Mouse (Mus musculus): ENCODE measurements around the gene Bphl. TPM values are rescaled to one million over a fixed set of nuclear protein-coding genes. Genes with fewer than 3 reads are reported as not detected.

Gene Bphl
- polyA plus RNA-seq, 1 experiment from 2014 or later: 35.0 TPM

GRCm38 (mm10) chr13:34100733-34101132, 63.3 kb downstream of the Bphl start:
- H3K36me3 ChIP-seq (replicated peaks): no peaks in the 10 kb centered on the region
- H3K27me3 ChIP-seq: no peaks in the 10 kb centered on the region
- ATAC-seq (ENCODE audit: low FRiP score): no peak
- H3K4me1 ChIP-seq: peaks cover 15% of the 10 kb centered on the region
- no peaks in the 10 kb centered on the region for H3K9me3 ChIP-seq
- H3K4me2 ChIP-seq: no peak overlapping the region
- no peak overlapping the region for H3K27ac ChIP-seq
- no peak overlapping the region for H3K4me3 ChIP-seq (replicated peaks)
- H3K9ac ChIP-seq: no peak overlapping the region
- WGBS: 90% methylated on average over 3 of the region's 3 CpGs

DNA sequence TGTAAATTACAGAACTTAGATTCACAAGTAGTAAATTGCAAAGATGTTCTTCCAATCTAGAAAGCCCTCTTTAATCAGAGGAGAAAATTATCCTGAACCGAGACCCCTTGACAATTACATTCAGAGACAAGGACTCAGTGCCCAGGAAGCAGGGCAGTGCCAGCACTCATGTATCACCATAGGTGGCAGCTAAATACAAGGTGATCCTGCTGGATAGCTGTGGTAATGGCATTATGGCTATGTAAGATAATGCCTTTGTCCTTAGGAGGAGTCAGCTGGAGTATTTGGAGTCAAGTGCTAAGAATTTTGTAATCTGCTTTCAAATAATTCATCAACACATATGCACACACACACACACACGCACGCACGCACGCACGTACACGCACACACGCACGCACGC, 63.9 kb downstream of the Bphl start:
- H3K36me3 ChIP-seq (replicated peaks): no peaks in the 10 kb centered on the region
- ATAC-seq (ENCODE audit: low FRiP score): no peak
- 92% methylated on average over 10 of the region's 10 CpGs for WGBS
- no peak overlapping the region for H3K4me3 ChIP-seq (replicated peaks)
- H3K4me1 ChIP-seq: peaks cover 10% of the 10 kb centered on the region
- H3K4me2 ChIP-seq: no peak overlapping the region
- no peaks in the 10 kb centered on the region for H3K9me3 ChIP-seq
- no peaks in the 10 kb centered on the region for H3K27me3 ChIP-seq
- H3K9ac ChIP-seq: no peak overlapping the region
- no peak overlapping the region for H3K27ac ChIP-seq

DNA sequence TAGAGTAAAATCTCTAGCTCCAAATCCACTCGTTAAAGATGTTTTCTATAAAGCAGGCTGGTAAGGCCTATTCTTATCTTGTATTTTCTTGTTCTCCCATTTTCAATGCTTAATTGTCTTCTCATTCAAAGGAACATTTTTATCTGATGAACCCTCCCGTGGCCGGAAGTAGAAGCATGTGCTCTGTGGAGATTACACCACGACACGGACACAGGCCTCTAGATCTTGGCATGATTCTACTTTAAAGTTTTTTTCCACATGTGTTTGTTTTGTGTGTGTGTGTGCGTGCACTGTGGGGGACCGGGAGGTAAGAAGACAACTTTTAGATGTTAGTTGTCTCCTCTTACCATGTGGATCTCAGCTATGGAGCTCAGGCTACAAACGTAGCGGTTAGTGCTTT, 64.5 kb downstream of the Bphl start:
- WGBS: 70% methylated on average over 9 of the region's 9 CpGs
- Histone ChIP-seq H3K27me3 (no peaks in the 10 kb centered on the region), H3K9me3 (no peaks in the 10 kb centered on the region), H3K27ac (no peak overlapping the region), H3K4me1 (peaks cover 3% of the 10 kb centered on the region), H3K4me2 (no peak overlapping the region), H3K4me3 (replicated peaks) (no peak overlapping the region), H3K36me3 (replicated peaks) (no peaks in the 10 kb centered on the region), H3K9ac (no peak overlapping the region)
- ATAC-seq (ENCODE audit: low FRiP score): no peak

GRCm38 (mm10) chr13:34105364-34105763, 68.0 kb downstream of the Bphl start:
- no peak overlapping the region for H3K4me2 ChIP-seq
- H3K9ac ChIP-seq: no peak overlapping the region
- H3K36me3 ChIP-seq (replicated peaks): no peaks in the 10 kb centered on the region
- no peaks in the 10 kb centered on the region for H3K27me3 ChIP-seq
- 0 out of 2 replicates have a peak, but pooled peaks cover 7% of the 10 kb centered on the region for H3K4me1 ChIP-seq
- 79% methylated on average over 1 of the region's 1 CpGs for WGBS
- no peak for ATAC-seq (ENCODE audit: low FRiP score)
- no peak overlapping the region for H3K27ac ChIP-seq
- H3K9me3 ChIP-seq: no peaks in the 10 kb centered on the region
- no peak overlapping the region for H3K4me3 ChIP-seq (replicated peaks)

- H3K27ac ChIP-seq: no peak overlapping the region
- no peaks in the 10 kb centered on the region for H3K9me3 ChIP-seq
- no peaks in the 10 kb centered on the region for H3K27me3 ChIP-seq
- H3K9ac ChIP-seq: no peak overlapping the region
- no peaks in the 10 kb centered on the region for H3K36me3 ChIP-seq (replicated peaks)
- WGBS: 93% methylated on average over 2 of the region's 2 CpGs
- no peak for ATAC-seq (ENCODE audit: low FRiP score)
- no peak overlapping the region for H3K4me2 ChIP-seq
- H3K4me3 ChIP-seq (replicated peaks): no peak overlapping the region
- 0 out of 2 replicates have a peak, but pooled peaks cover 7% of the 10 kb centered on the region for H3K4me1 ChIP-seq
These were observed 68.9 kb downstream of the Bphl start for GRCm38 (mm10) chr13:34106256-34106655.

GRCm38 (mm10) chr13:34106999-34107398, 69.6 kb downstream of the Bphl start:
- 0 out of 2 replicates have a peak, but pooled peaks cover 7% of the 10 kb centered on the region for H3K4me1 ChIP-seq
- H3K36me3 ChIP-seq (replicated peaks): no peaks in the 10 kb centered on the region
- H3K27me3 ChIP-seq: no peaks in the 10 kb centered on the region
- ATAC-seq (ENCODE audit: low FRiP score): no peak
- no peak overlapping the region for H3K4me2 ChIP-seq
- no peak overlapping the region for H3K9ac ChIP-seq
- WGBS: 98% methylated on average over 1 of the region's 1 CpGs
- H3K27ac ChIP-seq: no peak overlapping the region
- no peaks in the 10 kb centered on the region for H3K9me3 ChIP-seq
- H3K4me3 ChIP-seq (replicated peaks): no peak overlapping the region

DNA sequence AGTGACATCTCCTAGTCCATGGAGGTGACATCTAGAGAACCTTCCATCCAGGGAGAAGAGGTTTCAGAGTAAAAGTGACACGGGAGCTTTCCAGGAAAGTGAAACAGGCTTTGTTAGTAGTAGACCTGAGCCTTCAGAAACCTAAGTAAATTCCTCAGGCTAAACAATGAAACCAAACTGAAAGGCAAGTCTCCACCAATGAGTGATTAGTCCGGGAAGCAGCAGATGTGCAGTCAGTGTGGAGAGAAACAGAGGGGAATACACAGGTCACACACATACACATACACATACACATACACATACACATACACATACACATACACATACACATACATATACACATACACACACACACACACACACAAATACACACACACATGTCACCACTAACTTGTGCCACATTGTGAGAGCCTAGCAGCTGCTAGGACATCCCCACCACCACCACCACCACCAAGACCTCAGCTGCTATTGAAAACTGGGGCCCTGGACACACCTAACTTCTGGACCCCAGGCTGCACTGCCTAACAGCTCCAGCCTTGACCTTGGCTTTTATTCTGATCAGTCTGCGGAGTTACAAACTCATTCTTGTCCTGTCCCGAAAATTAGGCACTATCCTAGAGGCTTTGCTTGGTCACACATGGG, 71.8 kb downstream of the Bphl start:
- 65% methylated on average over 4 of the region's 4 CpGs for WGBS

GRCm38 (mm10) chr13:34109677-34110058, 72.3 kb downstream of the Bphl start:
- Histone ChIP-seq H3K27ac (no peak overlapping the region), H3K27me3 (no peaks in the 10 kb centered on the region), H3K9ac (no peak overlapping the region), H3K4me2 (no peak overlapping the region), H3K4me1 (0 out of 2 replicates have a peak, but pooled peaks cover 7% of the 10 kb centered on the region), H3K36me3 (replicated peaks) (no peaks in the 10 kb centered on the region), H3K9me3 (no peaks in the 10 kb centered on the region), H3K4me3 (replicated peaks) (no peak overlapping the region)
- no peak for ATAC-seq (ENCODE audit: low FRiP score)
- WGBS: 16% methylated on average over 4 of the region's 4 CpGs

More for the DNA sequence above, 71.8 kb downstream of the Bphl start:
- Histone ChIP-seq H3K9ac (no peak overlapping the region), H3K27ac (no peak overlapping the region), H3K36me3 (replicated peaks) (no peaks in the 10 kb centered on the region), H3K4me3 (replicated peaks) (no peak overlapping the region), H3K4me2 (no peak overlapping the region), H3K4me1 (0 out of 2 replicates have a peak, but pooled peaks cover 7% of the 10 kb centered on the region), H3K27me3 (no peaks in the 10 kb centered on the region), H3K9me3 (no peaks in the 10 kb centered on the region)
- ATAC-seq (ENCODE audit: low FRiP score): no peak

GRCm38 (mm10) chr13:34111019-34111418, 73.6 kb downstream of the Bphl start:
- H3K9ac ChIP-seq: no peak overlapping the region
- WGBS: 77% methylated on average over 5 of the region's 5 CpGs
- no peak overlapping the region for H3K4me3 ChIP-seq (replicated peaks)
- H3K4me2 ChIP-seq: no peak overlapping the region
- H3K4me1 ChIP-seq: 0 out of 2 replicates have a peak, but pooled peaks cover 7% of the 10 kb centered on the region
- no peaks in the 10 kb centered on the region for H3K27me3 ChIP-seq
- no peaks in the 10 kb centered on the region for H3K36me3 ChIP-seq (replicated peaks)
- no peak for ATAC-seq (ENCODE audit: low FRiP score)
- no peaks in the 10 kb centered on the region for H3K9me3 ChIP-seq
- H3K27ac ChIP-seq: no peak overlapping the region

DNA sequence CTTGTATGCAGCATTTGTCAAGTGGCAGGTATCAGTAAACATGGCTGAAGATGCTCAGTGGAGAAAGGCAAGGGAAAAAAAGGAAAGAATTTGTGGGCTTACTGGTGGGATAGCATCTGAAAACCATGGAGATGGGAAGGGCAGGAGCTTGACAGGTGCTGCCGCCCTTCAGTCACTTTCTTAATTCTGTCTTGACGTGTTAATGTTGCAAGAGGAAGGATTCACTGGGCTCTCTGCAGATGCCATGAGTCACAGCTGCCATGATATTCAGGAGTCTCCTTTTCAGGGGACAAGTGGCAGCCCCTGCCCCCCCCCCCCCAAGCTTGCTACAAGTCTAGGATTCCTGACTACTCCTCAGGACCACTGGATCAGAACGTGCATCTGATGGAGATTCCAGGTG, 74.5 kb downstream of the Bphl start:
- Histone ChIP-seq H3K9me3 (no peaks in the 10 kb centered on the region), H3K4me1 (0 out of 2 replicates have a peak, but pooled peaks cover 7% of the 10 kb centered on the region), H3K27ac (no peak overlapping the region), H3K4me2 (no peak overlapping the region), H3K9ac (no peak overlapping the region), H3K4me3 (replicated peaks) (no peak overlapping the region), H3K36me3 (replicated peaks) (peaks cover 4% of the 10 kb centered on the region; the same call in 1 of the 2 replicates), H3K27me3 (no peaks in the 10 kb centered on the region)
- ATAC-seq (ENCODE audit: low FRiP score): no peak
- 94% methylated on average over 3 of the region's 3 CpGs for WGBS

DNA sequence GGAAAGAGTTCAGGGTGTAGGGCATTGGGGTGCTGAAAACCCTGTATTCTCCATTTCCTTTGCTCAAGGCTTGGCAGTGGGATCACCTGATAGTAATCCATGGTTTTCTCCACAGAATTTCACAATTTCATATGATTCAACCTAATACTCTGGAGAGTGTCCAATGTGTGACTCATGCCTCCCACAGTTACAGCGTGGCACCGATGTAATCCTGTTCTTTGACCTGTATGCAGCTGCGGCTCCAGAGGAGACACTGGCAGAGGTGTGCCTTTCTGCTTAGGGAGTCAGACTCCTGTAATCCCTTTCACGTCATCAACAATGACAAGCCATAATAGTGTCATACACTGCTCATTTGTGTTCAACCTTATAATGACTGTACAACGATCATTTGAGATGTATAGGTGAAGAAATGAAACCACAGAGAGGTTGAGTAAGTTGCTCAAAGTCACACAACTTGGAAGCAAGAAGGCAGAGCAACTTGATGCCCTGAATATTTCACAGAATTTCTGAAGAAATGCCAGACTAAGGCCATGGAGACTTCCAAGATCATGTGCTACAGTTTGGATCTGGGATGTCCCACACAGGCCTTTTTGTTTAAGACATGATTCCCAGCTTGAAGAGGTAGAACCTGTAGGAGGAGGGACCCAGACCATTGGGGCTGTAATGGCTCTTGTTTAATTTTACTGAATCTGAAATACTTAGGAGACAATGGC, 75.1 kb downstream of the Bphl start:
- Histone ChIP-seq H3K27me3 (no peaks in the 10 kb centered on the region), H3K27ac (no peak overlapping the region), H3K36me3 (replicated peaks) (peaks cover 4% of the 10 kb centered on the region; the same call in 1 of the 2 replicates), H3K4me2 (no peak overlapping the region), H3K9ac (no peak overlapping the region), H3K4me3 (replicated peaks) (no peak overlapping the region), H3K9me3 (no peaks in the 10 kb centered on the region), H3K4me1 (0 out of 2 replicates have a peak, but pooled peaks cover 7% of the 10 kb centered on the region)
- no peak for ATAC-seq (ENCODE audit: low FRiP score)
- 88% methylated on average over 5 of the region's 5 CpGs for WGBS

GRCm38 (mm10) chr13:34113086-34113485, 75.7 kb downstream of the Bphl start:
- Histone ChIP-seq H3K27ac (no peak overlapping the region), H3K4me1 (0 out of 2 replicates have a peak, but pooled peaks cover 7% of the 10 kb centered on the region), H3K4me3 (replicated peaks) (no peak overlapping the region), H3K4me2 (no peak overlapping the region), H3K36me3 (replicated peaks) (peaks cover 4% of the 10 kb centered on the region; the same call in 1 of the 2 replicates), H3K9ac (no peak overlapping the region), H3K9me3 (no peaks in the 10 kb centered on the region), H3K27me3 (no peaks in the 10 kb centered on the region)
- ATAC-seq (ENCODE audit: low FRiP score): no peak
- WGBS: 85% methylated on average over 3 of the region's 3 CpGs
